Mouse (Mus musculus) stomach, postnatal 0 days (tissue): Measurements from ENCODE around the gene Mrvi1. TPM values are rescaled to one million over a fixed set of nuclear protein-coding genes. Genes with fewer than 3 reads are reported as not detected.
A peak's percentile ranks its signal among the peaks of the same experiment; 100 is the strongest.

Source experiments
- ATAC-seq: fragments of 200-750 bp; cut with Nextera tagmentation; 2 replicates; pipeline ENCODE4 v1.8.0; 2017; ENCODE audit not compliant: low FRiP score, low TSS enrichment
- DNase-seq: peaks from one replicate; pipeline ENCODE4 v3.0.0-alpha.2; 2016; ENCODE audit warnings: low spot score
- H3K27ac ChIP-seq: fragments of 300-500 bp; sonication (generic); replicated peaks from 2 replicates; pipeline ENCODE4 v1.5.1; 2014; ENCODE audit warnings: mild to moderate bottlenecking, control low read depth
- H3K27me3 ChIP-seq: fragments of 300-500 bp; sonication (generic); 2 replicates; pipeline ENCODE4 v1.6.1; 2014; ENCODE audit warnings: low read length; ENCODE audit not compliant: control insufficient read depth, insufficient read depth
- H3K36me3 ChIP-seq: fragments of 300-500 bp; sonication (generic); 2 replicates; pipeline ENCODE4 v1.6.1; 2014; ENCODE audit warnings: low read length, mixed read lengths; ENCODE audit not compliant: control insufficient read depth, insufficient read depth
- H3K4me1 ChIP-seq: fragments of 300-500 bp; sonication (generic); replicated peaks from 2 replicates; pipeline ENCODE4 v1.6.1; 2014; ENCODE audit warnings: antibody characterized with exemption; ENCODE audit not compliant: control insufficient read depth, insufficient read depth
- H3K4me2 ChIP-seq: fragments of 300-500 bp; sonication (generic); replicated peaks from 2 replicates; pipeline ENCODE4 v1.6.1; 2014; ENCODE audit warnings: low read depth, mild to moderate bottlenecking, control low read depth, moderate library complexity
- H3K4me3 ChIP-seq: fragments of 300-500 bp; sonication (generic); 2 replicates; pipeline ENCODE4 v1.5.1; 2014; ENCODE audit warnings: low read depth, low read length, control low read depth
- H3K9ac ChIP-seq: fragments of 300-500 bp; sonication (generic); 2 replicates; pipeline ENCODE4 v1.6.1; 2014; ENCODE audit warnings: mild to moderate bottlenecking, low read length, control low read depth, mixed read lengths
- H3K9me3 ChIP-seq: fragments of 300-500 bp; sonication (generic); 2 replicates; pipeline ENCODE4 v1.6.1; 2016; ENCODE audit warnings: low read length; ENCODE audit not compliant: control insufficient read depth
- CTCF ChIP-seq: IDR thresholded peaks from 2 replicates; pipeline ENCODE4 v1.5.1; 2016; ENCODE audit warnings: antibody characterized with exemption, low read depth, mild to moderate bottlenecking, moderate library complexity
- EP300 ChIP-seq: optimal IDR thresholded peaks from 2 replicates; pipeline ENCODE3; 2016; ENCODE audit warnings: antibody characterized with exemption
- WGBS: fragments of 180-500 bp; shearing (Covaris S2); extraction: QIAGEN DNeasy Blood & Tissue Kit; methylation state at CpG from one replicate; pipeline ENCODE4 v1.1.7; 2014; 5-methylcytosine and 5-hydroxymethylcytosine counted together
- polyA plus RNA-seq: library from polyadenylated mRNA; unstranded; fragments of >200 nt; fragmentation: Nextera tagmentation; extraction: Ambion mirVana; gene quantifications from 2 replicates; pipeline ENCODE4 v1.2.1, GENCODE M21; 2015

Gene Mrvi1
- polyA plus RNA-seq, 1 experiment from 2014 or later = 8.4 TPM

GRCm38 (mm10) chr7:110985581-110986265 is 3.5 kb upstream of the Mrvi1 start:
- TF ChIP-seq EP300 (no peak), CTCF (no peak)
- Histone ChIP-seq H3K27me3 (no peaks in the 10 kb centered on the region), H3K9ac (no peak overlapping the region), H3K4me3 (no peak overlapping the region), H3K36me3 (no peaks in the 10 kb centered on the region), H3K9me3 (no peaks in the 10 kb centered on the region), H3K27ac (no peak overlapping the region), H3K4me2 (no peak overlapping the region), H3K4me1 (0 out of 2 replicates have a peak, but pooled peaks cover 4% of the 10 kb centered on the region)
- 81% methylated on average over 7 of the region's 7 CpGs for WGBS
- DNase-seq (no peak), ATAC-seq (no peak)

- 41% methylated on average over 5 of the region's 5 CpGs for WGBS
- no peak overlapping the region for H3K4me3 ChIP-seq
- no peaks in the 10 kb centered on the region for H3K36me3 ChIP-seq
- DNase-seq = no peak
- H3K4me2 ChIP-seq = no peak overlapping the region
- peak overlapping the region; percentile 95; the same call in 1 of the 2 replicates for H3K27ac ChIP-seq
- TF ChIP-seq EP300 (no peak), CTCF (no peak)
- H3K4me1 ChIP-seq = no peaks in the 10 kb centered on the region
- no peaks in the 10 kb centered on the region for H3K9me3 ChIP-seq
- H3K9ac ChIP-seq = no peak overlapping the region
- no peaks in the 10 kb centered on the region for H3K27me3 ChIP-seq
- no peak for ATAC-seq
These were observed 1.4 kb upstream of the Mrvi1 start for GRCm38 (mm10) chr7:110983621-110984020.

- 34% methylated on average over 4 of the region's 4 CpGs for WGBS
- H3K9ac ChIP-seq = peak overlapping the region; percentile 54; the same call in 1 of the 2 replicates
These were observed 503 bp upstream of the Mrvi1 start for GRCm38 (mm10) chr7:110982764-110983163.

GRCm38 (mm10) chr7:110981036-110981435 is 1.2 kb downstream of the Mrvi1 start:
- WGBS = 34% methylated on average over 8 of the region's 8 CpGs
- H3K27me3 ChIP-seq = no peaks in the 10 kb centered on the region
- no peak for ATAC-seq
- H3K4me1 ChIP-seq = 0 out of 2 replicates have a peak, but pooled peaks cover 4% of the 10 kb centered on the region
- no peaks in the 10 kb centered on the region for H3K36me3 ChIP-seq
- peak overlapping the region; percentile 95 for H3K27ac ChIP-seq
- H3K4me3 ChIP-seq = peak overlapping the region; percentile 34
- no peak for DNase-seq
- peak overlapping the region; percentile 55 for H3K4me2 ChIP-seq
- H3K9ac ChIP-seq = peak overlapping the region; percentile 54
- no peak for TF ChIP-seq EP300
- H3K9me3 ChIP-seq = no peaks in the 10 kb centered on the region

More at GRCm38 (mm10) chr7:110982764-110983163, 503 bp upstream of the Mrvi1 start:
- Histone ChIP-seq H3K36me3 (no peaks in the 10 kb centered on the region), H3K4me2 (peak overlapping the region; percentile 55; the same call in 1 of the 2 replicates), H3K9me3 (no peaks in the 10 kb centered on the region), H3K4me1 (no peaks in the 10 kb centered on the region), H3K4me3 (peak overlapping the region; percentile 34), H3K27ac (peak overlapping the region; percentile 95), H3K27me3 (no peaks in the 10 kb centered on the region)
- TF ChIP-seq EP300 (no peak), CTCF (peak; percentile 80)
- DNase-seq (peak; percentile 58), ATAC-seq (peak; percentile 65; the same call in 1 of the 2 replicates)

- no peak for ATAC-seq
- WGBS = 81% methylated on average over 7 of the region's 7 CpGs
- no peak for TF ChIP-seq EP300
- no peak for TF ChIP-seq CTCF
These were observed 4.4 kb downstream of the Mrvi1 start for GRCm38 (mm10) chr7:110977699-110978392.

GRCm38 (mm10) chr7:110973450-110973849 is 8.8 kb downstream of the Mrvi1 start:
- Histone ChIP-seq H3K4me3 (no peak overlapping the region), H3K36me3 (no peaks in the 10 kb centered on the region), H3K27ac (0 out of 2 replicates have a peak overlapping the region, but pooled peaks have one; percentile 24), H3K4me1 (0 out of 2 replicates have a peak, but pooled peaks cover 4% of the 10 kb centered on the region), H3K9ac (no peak overlapping the region), H3K9me3 (no peaks in the 10 kb centered on the region), H3K27me3 (no peaks in the 10 kb centered on the region), H3K4me2 (no peak overlapping the region)
- no peak for TF ChIP-seq CTCF
- no peak for TF ChIP-seq EP300
- no peak for DNase-seq
- ATAC-seq = no peak
- WGBS = 42% methylated on average over 4 of the region's 4 CpGs

More at GRCm38 (mm10) chr7:110977699-110978392, 4.4 kb downstream of the Mrvi1 start:
- no peak overlapping the region for H3K9ac ChIP-seq
- no peak overlapping the region for H3K4me3 ChIP-seq
- H3K4me2 ChIP-seq = no peak overlapping the region
- no peak overlapping the region for H3K27ac ChIP-seq
- H3K9me3 ChIP-seq = no peaks in the 10 kb centered on the region
- H3K4me1 ChIP-seq = 0 out of 2 replicates have a peak, but pooled peaks cover 4% of the 10 kb centered on the region
- H3K36me3 ChIP-seq = no peaks in the 10 kb centered on the region
- DNase-seq = no peak
- no peaks in the 10 kb centered on the region for H3K27me3 ChIP-seq
